Mouse (Mus musculus): ENCODE measurements around the gene Atp2a3. TPM values are rescaled to one million over a fixed set of nuclear protein-coding genes. Genes with fewer than 3 reads are reported as not detected.

Atp2a3 gene
- total and polyA plus RNA-seq, 2 experiments, result 0.46 to 2.8 TPM

GRCm38 (mm10) chr11:72974995-72975503 is 14.1 kb downstream of the Atp2a3 start:
- 77% methylated on average over 13 of the region's 13 CpGs for WGBS
- no peak overlapping the region for H3K4me3 ChIP-seq (ENCODE audit: insufficient read depth, low read depth, low read length)

GRCm38 (mm10) chr11:72982516-72982915 is 21.5 kb downstream of the Atp2a3 start:
- no peak overlapping the region for H3K9ac ChIP-seq (ENCODE audit: low read depth, low read length)
- no peaks in the 10 kb centered on the region for H3K27me3 ChIP-seq (ENCODE audit: control insufficient read depth, insufficient read depth, low read length)
- H3K4me3 ChIP-seq (ENCODE audit: insufficient read depth, low read depth, low read length), result no peak overlapping the region
- no peaks in the 10 kb centered on the region for H3K79me2 ChIP-seq (ENCODE audit: control insufficient read depth, insufficient read depth, low read length)
- TF ChIP-seq POLR2A (IDR thresholded peaks at IDR 0.05; ENCODE audit: extremely low read depth, insufficient read depth, low read length) (no peak), CTCF (IDR thresholded peaks at IDR 0.05; ENCODE audit: low read depth, low read length) (no peak)
- no peaks in the 10 kb centered on the region for H3K36me3 ChIP-seq (ENCODE audit: control insufficient read depth, insufficient read depth, low read length)
- H3K27ac ChIP-seq (replicated peaks; ENCODE audit: insufficient read depth, low read depth, low read length), result no peak overlapping the region
- no peak for DNase-seq (ENCODE audit: extremely low read depth, low read depth, low spot score)
- 91% methylated on average over 9 of the region's 9 CpGs for WGBS
- H3K4me1 ChIP-seq (ENCODE audit: control insufficient read depth, insufficient read depth, low read length), result no peaks in the 10 kb centered on the region

More at GRCm38 (mm10) chr11:72974995-72975503, 14.1 kb downstream of the Atp2a3 start:
- H3K4me1 ChIP-seq (ENCODE audit: control insufficient read depth, insufficient read depth, low read length), result no peaks in the 10 kb centered on the region
- H3K27ac ChIP-seq (replicated peaks; ENCODE audit: insufficient read depth, low read depth, low read length), result no peak overlapping the region
- DNase-seq (ENCODE audit: extremely low read depth, low read depth, low spot score), result no peak
- no peaks in the 10 kb centered on the region for H3K36me3 ChIP-seq (ENCODE audit: control insufficient read depth, insufficient read depth, low read length)
- TF ChIP-seq POLR2A (IDR thresholded peaks at IDR 0.05; ENCODE audit: extremely low read depth, insufficient read depth, low read length) (no peak), CTCF (IDR thresholded peaks at IDR 0.05; ENCODE audit: low read depth, low read length) (no peak)
- H3K79me2 ChIP-seq (ENCODE audit: control insufficient read depth, insufficient read depth, low read length), result no peaks in the 10 kb centered on the region
- H3K9ac ChIP-seq (ENCODE audit: low read depth, low read length), result no peak overlapping the region
- no peaks in the 10 kb centered on the region for H3K27me3 ChIP-seq (ENCODE audit: control insufficient read depth, insufficient read depth, low read length)

GRCm38 (mm10) chr11:72983283-72983682 is 22.3 kb downstream of the Atp2a3 start:
- WGBS, result 48% methylated on average over 5 of the region's 5 CpGs
- H3K27ac ChIP-seq (replicated peaks; ENCODE audit: insufficient read depth, low read depth, low read length), result no peak overlapping the region
- no peak for TF ChIP-seq POLR2A (IDR thresholded peaks at IDR 0.05; ENCODE audit: extremely low read depth, insufficient read depth, low read length)
- peak; percentile 61 for TF ChIP-seq CTCF (IDR thresholded peaks at IDR 0.05; ENCODE audit: low read depth, low read length)
- H3K36me3 ChIP-seq (ENCODE audit: control insufficient read depth, insufficient read depth, low read length), result no peaks in the 10 kb centered on the region
- H3K27me3 ChIP-seq (ENCODE audit: control insufficient read depth, insufficient read depth, low read length), result no peaks in the 10 kb centered on the region
- H3K9ac ChIP-seq (ENCODE audit: low read depth, low read length), result no peak overlapping the region
- no peaks in the 10 kb centered on the region for H3K79me2 ChIP-seq (ENCODE audit: control insufficient read depth, insufficient read depth, low read length)
- no peak for DNase-seq (ENCODE audit: extremely low read depth, low read depth, low spot score)
- no peak overlapping the region for H3K4me3 ChIP-seq (ENCODE audit: insufficient read depth, low read depth, low read length)
- no peaks in the 10 kb centered on the region for H3K4me1 ChIP-seq (ENCODE audit: control insufficient read depth, insufficient read depth, low read length)

- no peaks in the 10 kb centered on the region for H3K4me1 ChIP-seq (ENCODE audit: control insufficient read depth, insufficient read depth, low read length)
- H3K27me3 ChIP-seq (ENCODE audit: control insufficient read depth, insufficient read depth, low read length), result no peaks in the 10 kb centered on the region
- no peak for DNase-seq (ENCODE audit: extremely low read depth, low read depth, low spot score)
- H3K36me3 ChIP-seq (ENCODE audit: control insufficient read depth, insufficient read depth, low read length), result no peaks in the 10 kb centered on the region
- no peak overlapping the region for H3K4me3 ChIP-seq (ENCODE audit: insufficient read depth, low read depth, low read length)
- H3K9ac ChIP-seq (ENCODE audit: low read depth, low read length), result no peak overlapping the region
- no peaks in the 10 kb centered on the region for H3K79me2 ChIP-seq (ENCODE audit: control insufficient read depth, insufficient read depth, low read length)
- TF ChIP-seq POLR2A (IDR thresholded peaks at IDR 0.05; ENCODE audit: extremely low read depth, insufficient read depth, low read length) (no peak), CTCF (IDR thresholded peaks at IDR 0.05; ENCODE audit: low read depth, low read length) (no peak)
- 71% methylated on average over 5 of the region's 5 CpGs for whole genome bisulfite sequencing
- H3K27ac ChIP-seq (replicated peaks; ENCODE audit: insufficient read depth, low read depth, low read length), result no peak overlapping the region
These were observed 25.8 kb downstream of the Atp2a3 start for GRCm38 (mm10) chr11:72986745-72987144.

- Histone ChIP-seq H3K27ac (replicated peaks; ENCODE audit: insufficient read depth, low read depth, low read length) (no peak overlapping the region), H3K4me3 (ENCODE audit: insufficient read depth, low read depth, low read length) (no peak overlapping the region), H3K36me3 (ENCODE audit: control insufficient read depth, insufficient read depth, low read length) (no peaks in the 10 kb centered on the region), H3K27me3 (ENCODE audit: control insufficient read depth, insufficient read depth, low read length) (no peaks in the 10 kb centered on the region), H3K4me1 (ENCODE audit: control insufficient read depth, insufficient read depth, low read length) (no peaks in the 10 kb centered on the region), H3K79me2 (ENCODE audit: control insufficient read depth, insufficient read depth, low read length) (no peaks in the 10 kb centered on the region), H3K9ac (ENCODE audit: low read depth, low read length) (no peak overlapping the region)
- TF ChIP-seq CTCF (IDR thresholded peaks at IDR 0.05; ENCODE audit: low read depth, low read length), result no peak
- WGBS, result 76% methylated on average over 5 of the region's 5 CpGs
- no peak for DNase-seq (ENCODE audit: extremely low read depth, low read depth, low spot score)
These were observed 26.3 kb downstream of the Atp2a3 start for GRCm38 (mm10) chr11:72987234-72987633.

GRCm38 (mm10) chr11:72987807-72988206 is 26.8 kb downstream of the Atp2a3 start:
- Histone ChIP-seq H3K4me3 (ENCODE audit: insufficient read depth, low read depth, low read length) (no peak overlapping the region), H3K36me3 (ENCODE audit: control insufficient read depth, insufficient read depth, low read length) (no peaks in the 10 kb centered on the region), H3K27me3 (ENCODE audit: control insufficient read depth, insufficient read depth, low read length) (no peaks in the 10 kb centered on the region), H3K9ac (ENCODE audit: low read depth, low read length) (no peak overlapping the region), H3K27ac (replicated peaks; ENCODE audit: insufficient read depth, low read depth, low read length) (no peak overlapping the region), H3K4me1 (ENCODE audit: control insufficient read depth, insufficient read depth, low read length) (no peaks in the 10 kb centered on the region), H3K79me2 (ENCODE audit: control insufficient read depth, insufficient read depth, low read length) (no peaks in the 10 kb centered on the region)
- TF ChIP-seq POLR2A (IDR thresholded peaks at IDR 0.05; ENCODE audit: extremely low read depth, insufficient read depth, low read length), result no peak
- no peak for TF ChIP-seq CTCF (IDR thresholded peaks at IDR 0.05; ENCODE audit: low read depth, low read length)
- no peak for DNase-seq (ENCODE audit: extremely low read depth, low read depth, low spot score)
- 60% methylated on average over 5 of the region's 5 CpGs for WGBS

Data from liver, adult 2 months (tissue).